Mouse (Mus musculus) cortical plate, adult 2 months (tissue): ENCODE results near the gene Gm3371.
"Not testable (repeated sequence)": the region's sequence is repeated elsewhere in the genome, so short reads cannot be mapped to it uniquely, and the experiment has no call there.

ENCODE experiments used
- CTCF ChIP-seq: fragments of 200-500 bp; IDR thresholded peaks from 2 replicates; pipeline ENCODE4 v1.5.1; 2011; ENCODE audit warnings: mild to moderate bottlenecking, control low read depth, low read length; ENCODE audit not compliant: insufficient read depth; ENCODE audit errors: extremely low read depth
- POLR2A ChIP-seq: fragments of 200-500 bp; IDR thresholded peaks from 2 replicates; pipeline ENCODE4 v1.6.1; 2011; ENCODE audit warnings: mild to moderate bottlenecking, low read length, control low read depth; ENCODE audit not compliant: insufficient read depth; ENCODE audit errors: extremely low read depth

DNA sequence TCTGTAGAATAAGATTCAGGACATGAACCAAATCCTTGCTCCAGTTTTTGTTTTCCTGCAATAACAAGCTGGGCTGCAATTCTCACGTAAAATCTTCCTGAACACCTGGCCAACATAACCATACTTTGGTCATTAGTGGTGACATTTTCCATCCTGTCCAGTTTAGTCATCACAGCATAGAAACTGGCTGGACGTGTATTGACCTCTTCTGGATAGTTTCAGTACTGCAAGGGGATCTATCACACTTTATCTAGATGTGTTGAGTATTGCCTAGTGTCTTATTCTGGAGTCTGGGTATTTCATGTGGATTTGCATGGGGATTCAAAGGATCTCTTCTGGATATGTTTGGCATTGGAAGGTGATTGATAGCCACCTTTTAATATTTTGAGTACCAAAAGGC, 49.1 kb downstream of the Gm3371 start:
- TF ChIP-seq CTCF, POLR2A: not testable (repeated sequence)
